Mouse (Mus musculus): ENCODE measurements around the gene Stt3b. TPM values are rescaled to one million over a fixed set of nuclear protein-coding genes. Genes with fewer than 3 reads are reported as not detected.
"Not testable (repeated sequence)": the region's sequence is repeated elsewhere in the genome, so short reads cannot be mapped to it uniquely, and the experiment has no call there.

Stt3b gene
- total RNA-seq, 1 experiment from 2014 or later, result 91.5 TPM

GRCm38 (mm10) chr9:115274806-115275205 lies 35.4 kb downstream of the Stt3b start:
- ATAC-seq (replicated peaks; ENCODE audit: low read depth, poor library complexity, severe bottlenecking), result no peak

GRCm38 (mm10) chr9:115273095-115273649 lies 37.0 kb downstream of the Stt3b start:
- ATAC-seq (replicated peaks; ENCODE audit: low read depth, poor library complexity, severe bottlenecking), result no peak

GRCm38 (mm10) chr9:115272451-115272850 lies 37.8 kb downstream of the Stt3b start:
- not testable (repeated sequence) for ATAC-seq (replicated peaks; ENCODE audit: low read depth, poor library complexity, severe bottlenecking)

GRCm38 (mm10) chr9:115271556-115271955 lies 38.7 kb downstream of the Stt3b start:
- ATAC-seq (replicated peaks; ENCODE audit: low read depth, poor library complexity, severe bottlenecking), result no peak

GRCm38 (mm10) chr9:115261896-115262295 lies 48.3 kb downstream of the Stt3b start:
- ATAC-seq (replicated peaks; ENCODE audit: low read depth, poor library complexity, severe bottlenecking), result no peak

GRCm38 (mm10) chr9:115261456-115261855 lies 48.8 kb downstream of the Stt3b start:
- peak; percentile 60 for ATAC-seq (replicated peaks; ENCODE audit: low read depth, poor library complexity, severe bottlenecking)

GRCm38 (mm10) chr9:115260464-115260863 lies 49.8 kb downstream of the Stt3b start:
- ATAC-seq (replicated peaks; ENCODE audit: low read depth, poor library complexity, severe bottlenecking), result no peak; the same call in 1 of the 2 replicates

- ATAC-seq (replicated peaks; ENCODE audit: low read depth, poor library complexity, severe bottlenecking), result no peak
Measured at GRCm38 (mm10) chr9:115259866-115260265, 50.4 kb downstream of the Stt3b start.

- ATAC-seq (replicated peaks; ENCODE audit: low read depth, poor library complexity, severe bottlenecking), result no peak
Measured at GRCm38 (mm10) chr9:115257733-115258286, 52.4 kb downstream of the Stt3b start.

GRCm38 (mm10) chr9:115249145-115249544 lies 61.1 kb downstream of the Stt3b start:
- ATAC-seq (replicated peaks; ENCODE audit: low read depth, poor library complexity, severe bottlenecking), result no peak

GRCm38 (mm10) chr9:115245092-115245491 lies 65.1 kb downstream of the Stt3b start:
- no peak for ATAC-seq (replicated peaks; ENCODE audit: low read depth, poor library complexity, severe bottlenecking)

- no peak for ATAC-seq (replicated peaks; ENCODE audit: low read depth, poor library complexity, severe bottlenecking)
Measured at GRCm38 (mm10) chr9:115243630-115244029, 66.6 kb downstream of the Stt3b start.

GRCm38 (mm10) chr9:115239861-115240260 lies 70.4 kb downstream of the Stt3b start:
- no peak for ATAC-seq (replicated peaks; ENCODE audit: low read depth, poor library complexity, severe bottlenecking)

GRCm38 (mm10) chr9:115237943-115238342 lies 72.3 kb downstream of the Stt3b start:
- no peak for ATAC-seq (replicated peaks; ENCODE audit: low read depth, poor library complexity, severe bottlenecking)

- peak; percentile 29; the same call in 1 of the 2 replicates for ATAC-seq (replicated peaks; ENCODE audit: low read depth, poor library complexity, severe bottlenecking)
Measured at GRCm38 (mm10) chr9:115236352-115236841, 73.8 kb downstream of the Stt3b start.

- no peak for ATAC-seq (replicated peaks; ENCODE audit: low read depth, poor library complexity, severe bottlenecking)
Measured at GRCm38 (mm10) chr9:115234561-115234960, 75.7 kb downstream of the Stt3b start.

GRCm38 (mm10) chr9:115233721-115234120 lies 76.5 kb downstream of the Stt3b start:
- no peak for ATAC-seq (replicated peaks; ENCODE audit: low read depth, poor library complexity, severe bottlenecking)

- ATAC-seq (replicated peaks; ENCODE audit: low read depth, poor library complexity, severe bottlenecking), result no peak
Measured at GRCm38 (mm10) chr9:115231476-115231875, 78.7 kb downstream of the Stt3b start.

GRCm38 (mm10) chr9:115230141-115230540 lies 80.1 kb downstream of the Stt3b start:
- no peak for ATAC-seq (replicated peaks; ENCODE audit: low read depth, poor library complexity, severe bottlenecking)

GRCm38 (mm10) chr9:115229676-115230075 lies 80.5 kb downstream of the Stt3b start:
- ATAC-seq (replicated peaks; ENCODE audit: low read depth, poor library complexity, severe bottlenecking), result no peak

GRCm38 (mm10) chr9:115229145-115229544 lies 81.1 kb downstream of the Stt3b start:
- ATAC-seq (replicated peaks; ENCODE audit: low read depth, poor library complexity, severe bottlenecking), result no peak

All from common myeloid progenitor, adult 5-6 weeks (primary cell).